Mouse (Mus musculus) cerebellum, adult 2 months (tissue): Measurements from ENCODE around the gene Mthfd2.

Source experiments
- CTCF ChIP-seq: fragments of 200-500 bp; IDR thresholded peaks from 2 replicates; pipeline ENCODE4 v1.5.1; 2011; ENCODE audit warnings: low read depth, mild to moderate bottlenecking, control low read depth, low read length, moderate library complexity, borderline replicate concordance; ENCODE audit not compliant: insufficient read depth
- POLR2A ChIP-seq: fragments of 200-500 bp; IDR thresholded peaks from 2 replicates; pipeline ENCODE4 v1.6.1; 2011; ENCODE audit warnings: low read length, control low read depth, borderline replicate concordance; ENCODE audit not compliant: insufficient read depth

GRCm38 (mm10) chr6:83301294-83301693 is 24.4 kb downstream of the Mthfd2 start:
- no peak for TF ChIP-seq CTCF
- TF ChIP-seq POLR2A = no peak
